Mouse (Mus musculus) liver, embryonic 14.5 days (tissue): ENCODE results near the gene Aldh1l1. TPM values are rescaled to one million over a fixed set of nuclear protein-coding genes. Genes with fewer than 3 reads are reported as not detected.
A peak's percentile ranks its signal among the peaks of the same experiment; 100 is the strongest.

Experiments
- ATAC-seq: fragments of 200-750 bp; cut with Nextera tagmentation; 2 replicates; pipeline ENCODE4 v1.8.0; 2017; ENCODE audit warnings: moderate number of reproducible peaks, mild to moderate bottlenecking, moderate library complexity; ENCODE audit not compliant: insufficient read depth
- DNase-seq, 3 experiments: peaks; one replicate each; pipeline ENCODE4 v3.0.0-alpha.2; 2012 to 2013; ENCODE audit warnings: low read depth in 3 of 3, low spot score in 3 of 3
- H3K27ac ChIP-seq: fragments of 300-500 bp; sonication (generic); 2 replicates; pipeline ENCODE4 v1.5.1; 2014; ENCODE audit warnings: moderate library complexity, mild to moderate bottlenecking, control low read depth, inconsistent platforms
- H3K27me3 ChIP-seq: fragments of 300-500 bp; sonication (generic); 2 replicates; pipeline ENCODE4 v1.6.1; 2014; ENCODE audit warnings: mild to moderate bottlenecking, low read length, moderate library complexity; ENCODE audit not compliant: control insufficient read depth, insufficient read depth
- H3K36me3 ChIP-seq: fragments of 300-500 bp; sonication (generic); replicated peaks from 2 replicates; pipeline ENCODE4 v1.6.1; 2014; ENCODE audit warnings: low read depth; ENCODE audit not compliant: control insufficient read depth, insufficient read depth
- H3K4me1 ChIP-seq, 2 experiments: fragments of 200-500 bp in 1 of 2; fragments of 300-500 bp in 1 of 2; sonication (generic) in 1 of 2; replicated peaks; 2 replicates each; pipeline ENCODE4 v1.6.1; 2012 to 2014; ENCODE audit warnings: antibody characterized with exemption in 1 of 2, inconsistent platforms in 1 of 2, low read length in 1 of 2; ENCODE audit not compliant: control insufficient read depth in 2 of 2, insufficient read depth in 2 of 2
- H3K4me2 ChIP-seq: fragments of 300-500 bp; sonication (generic); 2 replicates; pipeline ENCODE4 v1.6.1; 2014; ENCODE audit warnings: low read depth, mild to moderate bottlenecking, control low read depth, moderate library complexity
- H3K4me3 ChIP-seq, 2 experiments: fragments of 200-500 bp in 1 of 2; fragments of 300-500 bp in 1 of 2; sonication (generic) in 1 of 2; 2 replicates each; pipeline ENCODE4 v1.5.1; 2012 to 2014; ENCODE audit warnings: low read depth in 2 of 2, low read length in 2 of 2, mild to moderate bottlenecking in 2 of 2, control low read depth in 1 of 2, inconsistent platforms in 1 of 2, moderate library complexity in 1 of 2; ENCODE audit not compliant: insufficient read depth in 1 of 2
- H3K9ac ChIP-seq: fragments of 300-500 bp; sonication (generic); replicated peaks from 2 replicates; pipeline ENCODE4 v1.6.1; 2014; ENCODE audit warnings: mild to moderate bottlenecking, control low read depth, moderate library complexity
- H3K9me3 ChIP-seq: fragments of 300-500 bp; sonication (generic); 2 replicates; pipeline ENCODE4 v1.6.1; 2016; ENCODE audit warnings: low read length, mixed read lengths; ENCODE audit not compliant: control insufficient read depth
- CTCF ChIP-seq: IDR thresholded peaks from 2 replicates; pipeline ENCODE4 v1.5.1; 2016; ENCODE audit warnings: antibody characterized with exemption, low read depth, control low read depth
- EP300 ChIP-seq: IDR thresholded peaks from 2 replicates; pipeline ENCODE4 v1.6.1; 2016; ENCODE audit warnings: antibody characterized with exemption, low read depth
- WGBS: fragments of 180-500 bp; shearing (Covaris S2); extraction: QIAGEN DNeasy Blood & Tissue Kit; methylation state at CpG from one replicate; pipeline ENCODE4 v1.1.7; 2014; ENCODE audit not compliant: insufficient replicate concordance; 5-methylcytosine and 5-hydroxymethylcytosine counted together
- polyA plus RNA-seq, 2 experiments: library from polyadenylated mRNA; depleted of rRNA in 1 of 2; stranded (reverse) in 1 of 2; unstranded in 1 of 2; fragments of >200 nt; fragmentation: Nextera tagmentation in 1 of 2; extraction: Ambion mirVana in 1 of 2; gene quantifications; 2 replicates each; pipeline versions ENCODE4 v1.2.1 to v1.2.3; 2012 to 2014

The Aldh1l1 gene
- polyA plus RNA-seq (2012; rRNA removed) (8.4 and 9.2 TPM in 2 replicates), polyA plus RNA-seq (2014; fragmentation: Nextera tagmentation; extraction: Ambion mirVana) (10.6 and 12.5 TPM in 2 replicates)

DNA sequence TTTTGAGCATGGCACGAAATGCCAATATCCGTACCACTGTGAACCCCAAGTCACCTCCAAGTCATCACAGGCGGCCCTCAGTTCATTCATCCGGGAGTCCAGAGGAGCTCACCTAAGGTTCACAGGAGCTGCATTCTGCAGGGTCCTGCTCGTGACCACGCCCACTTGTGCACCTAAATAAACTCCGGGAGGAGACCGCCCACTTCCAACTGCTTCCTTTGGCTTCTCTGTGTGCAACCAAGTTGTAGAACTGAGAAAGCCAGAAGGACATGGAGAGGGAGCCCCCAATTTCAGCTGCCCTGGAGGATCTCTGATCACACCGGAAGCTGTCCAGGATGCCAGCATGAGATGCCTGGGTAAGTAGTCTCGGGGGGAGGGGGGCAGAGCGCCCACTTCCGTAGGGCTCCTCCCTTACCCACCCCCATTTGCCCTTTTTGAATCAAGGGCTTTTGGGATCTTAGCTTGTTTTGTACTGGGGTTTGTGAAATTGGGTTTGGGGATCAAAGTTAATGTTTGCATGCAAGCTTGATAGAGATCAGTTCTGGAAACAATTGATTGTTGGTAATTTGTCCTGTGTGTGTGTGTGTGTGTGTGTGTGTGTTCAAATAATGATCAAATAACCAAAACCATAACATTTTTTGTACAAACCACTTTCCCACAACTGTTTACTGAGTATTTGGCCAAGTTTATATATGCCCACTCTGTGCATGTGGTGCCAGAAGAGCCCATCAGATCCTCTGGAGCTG, at the start of gene Aldh1l1:
Gene Aldh1l1, plus strand, starts transcription at position 252 of the 746 bp plus-strand sequence.
- H3K9ac ChIP-seq, result no peak within 1 kb of the TSS
- H3K4me2 ChIP-seq, result no peak within 1 kb of the TSS
- H3K4me1 ChIP-seq, result peaks cover 0 to 6% of the 10 kb centered on the region in 2 experiments; a peak in 1 of 4 replicates
- DNase-seq (no peak), ATAC-seq (no peak)
- no peaks in the 10 kb centered on the region for H3K36me3 ChIP-seq
- no peak within 1 kb of the TSS for H3K27ac ChIP-seq
- H3K27me3 ChIP-seq, result no peaks in the 10 kb centered on the region
- WGBS, result 61% methylated on average over 12 of the region's 12 CpGs
- H3K9me3 ChIP-seq, result no peaks in the 10 kb centered on the region
- no peak within 1 kb of the TSS for H3K4me3 ChIP-seq
- no peak for TF ChIP-seq EP300
- TF ChIP-seq CTCF, result no peak

DNA sequence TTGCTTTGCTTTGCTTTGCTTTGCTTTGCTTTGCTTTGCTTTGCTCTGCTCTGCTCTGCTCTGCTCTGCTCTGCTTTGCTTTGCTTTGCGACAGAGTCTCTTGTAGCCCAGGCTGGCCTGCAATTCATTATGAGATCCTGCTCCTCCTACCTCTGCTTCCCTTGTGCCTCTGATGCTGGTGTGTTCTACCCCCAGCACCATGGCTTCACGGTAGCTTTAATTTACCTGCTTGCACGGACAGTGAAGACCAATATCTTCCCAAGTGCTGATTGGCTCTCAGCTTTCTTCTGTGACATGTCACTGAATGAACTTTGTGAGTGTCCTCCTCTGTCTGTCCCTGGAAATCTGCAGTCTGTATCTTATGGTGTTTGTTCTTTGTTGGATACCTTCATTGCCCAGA, 49.2 kb upstream of the Aldh1l1 start:
- H3K4me3 ChIP-seq, result no peak overlapping the region
- H3K27ac ChIP-seq, result no peak overlapping the region
- TF ChIP-seq CTCF, result no peak
- no peak for TF ChIP-seq EP300
- H3K9me3 ChIP-seq, result no peaks in the 10 kb centered on the region
- H3K4me1 ChIP-seq, result peaks cover 0 to 5% of the 10 kb centered on the region in 2 experiments; a peak in 1 of 4 replicates
- DNase-seq (no peak), ATAC-seq (no peak)
- no peaks in the 10 kb centered on the region for H3K36me3 ChIP-seq
- H3K9ac ChIP-seq, result no peak overlapping the region
- 70% methylated on average over 3 of the region's 3 CpGs for WGBS
- H3K27me3 ChIP-seq, result no peaks in the 10 kb centered on the region
- H3K4me2 ChIP-seq, result no peak overlapping the region

DNA sequence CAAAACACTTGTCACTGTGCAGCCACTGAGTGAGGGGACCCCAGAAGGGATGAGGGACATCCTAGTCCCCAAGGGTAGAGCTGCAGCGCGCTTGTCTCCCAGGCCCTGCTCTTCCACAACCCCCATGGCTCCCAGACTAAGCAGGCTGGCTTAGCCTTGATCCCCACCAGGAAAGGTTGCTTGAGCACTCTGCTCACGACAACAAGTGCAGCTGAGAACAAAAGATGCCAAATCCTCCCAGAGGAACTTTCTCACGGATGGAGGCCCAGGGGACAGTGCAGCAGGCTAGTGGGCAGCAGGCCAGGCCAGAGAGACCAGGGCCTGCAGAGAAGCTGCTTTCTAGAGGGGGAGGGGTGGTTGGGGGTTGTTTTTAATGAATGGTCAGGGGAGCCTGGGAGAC, 39.3 kb upstream of the Aldh1l1 start:
- Histone ChIP-seq H3K9ac (no peak overlapping the region), H3K4me2 (no peak overlapping the region), H3K4me1 (no peaks in the 10 kb centered on the region), H3K36me3 (no peaks in the 10 kb centered on the region), H3K4me3 (no peak overlapping the region), H3K27ac (no peak overlapping the region), H3K27me3 (no peaks in the 10 kb centered on the region), H3K9me3 (no peaks in the 10 kb centered on the region)
- 41% methylated on average over 4 of the region's 4 CpGs for WGBS
- DNase-seq (no peak), ATAC-seq (no peak)
- TF ChIP-seq CTCF, result no peak
- TF ChIP-seq EP300, result no peak

DNA sequence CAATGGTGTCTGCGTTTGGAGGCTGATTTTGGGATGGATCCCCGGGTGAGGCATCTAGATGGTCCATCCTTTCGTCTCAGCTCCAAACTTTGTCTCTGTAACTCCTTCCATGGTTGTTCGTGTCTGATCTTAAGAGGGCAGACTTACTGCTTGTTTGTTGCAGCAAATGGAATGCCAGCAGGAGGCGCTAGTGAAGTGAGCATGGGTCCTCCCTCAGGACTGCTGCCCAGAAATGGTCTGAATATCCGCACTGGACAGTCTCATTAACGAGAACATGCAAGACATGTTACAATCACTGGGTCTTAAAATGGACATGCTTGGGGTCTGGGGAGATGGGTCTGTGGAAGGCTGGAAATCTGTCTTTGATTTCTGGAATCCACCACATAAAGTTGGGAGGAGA, 36.0 kb upstream of the Aldh1l1 start:
- no peaks in the 10 kb centered on the region for H3K27me3 ChIP-seq
- H3K9ac ChIP-seq, result no peak overlapping the region
- TF ChIP-seq CTCF (peak; percentile 78), EP300 (no peak)
- no peaks in the 10 kb centered on the region for H3K36me3 ChIP-seq
- DNase-seq (peak in 1 of 3 experiments; percentile 31), ATAC-seq (no peak)
- 14% methylated on average over 7 of the region's 7 CpGs for WGBS
- no peak overlapping the region for H3K4me2 ChIP-seq
- no peaks in the 10 kb centered on the region for H3K4me1 ChIP-seq
- H3K27ac ChIP-seq, result no peak overlapping the region
- H3K4me3 ChIP-seq, result no peak overlapping the region
- H3K9me3 ChIP-seq, result no peaks in the 10 kb centered on the region

DNA sequence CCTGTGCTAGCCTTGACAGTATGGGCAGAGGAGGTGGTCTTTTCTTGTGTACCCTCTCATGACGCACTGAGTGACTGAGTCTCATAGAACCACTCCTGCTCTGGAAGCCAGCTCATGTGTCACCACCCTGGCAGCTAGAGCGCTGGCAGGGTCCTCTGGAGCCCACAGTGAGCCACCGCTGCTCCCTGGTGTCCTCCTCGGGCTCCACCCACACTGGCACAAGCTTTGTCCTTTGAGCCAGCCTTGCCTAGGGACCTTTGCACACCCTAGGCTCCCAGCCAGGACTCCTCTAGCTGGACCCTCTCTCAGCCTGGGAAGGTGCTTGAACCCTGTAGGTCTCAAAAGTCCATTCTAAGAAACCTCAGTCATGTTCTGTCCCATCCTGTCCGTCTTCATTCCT, 35.5 kb upstream of the Aldh1l1 start:
- H3K4me2 ChIP-seq, result no peak overlapping the region
- H3K9me3 ChIP-seq, result no peaks in the 10 kb centered on the region
- no peaks in the 10 kb centered on the region for H3K36me3 ChIP-seq
- no peaks in the 10 kb centered on the region for H3K4me1 ChIP-seq
- H3K27ac ChIP-seq, result no peak overlapping the region
- H3K4me3 ChIP-seq, result no peak overlapping the region
- no peaks in the 10 kb centered on the region for H3K27me3 ChIP-seq
- 55% methylated on average over 5 of the region's 5 CpGs for WGBS
- no peak for TF ChIP-seq CTCF
- ATAC-seq (no peak), DNase-seq (no peak)
- no peak overlapping the region for H3K9ac ChIP-seq
